Mouse (Mus musculus): ENCODE measurements around the gene Aup1. TPM values are rescaled to one million over a fixed set of nuclear protein-coding genes. Genes with fewer than 3 reads are reported as not detected.
A peak's percentile ranks its signal among the peaks of the same experiment; 100 is the strongest.

The Aup1 gene
- polyA plus RNA-seq (2012; rRNA removed), result 240 and 244 TPM in 2 replicates

DNA sequence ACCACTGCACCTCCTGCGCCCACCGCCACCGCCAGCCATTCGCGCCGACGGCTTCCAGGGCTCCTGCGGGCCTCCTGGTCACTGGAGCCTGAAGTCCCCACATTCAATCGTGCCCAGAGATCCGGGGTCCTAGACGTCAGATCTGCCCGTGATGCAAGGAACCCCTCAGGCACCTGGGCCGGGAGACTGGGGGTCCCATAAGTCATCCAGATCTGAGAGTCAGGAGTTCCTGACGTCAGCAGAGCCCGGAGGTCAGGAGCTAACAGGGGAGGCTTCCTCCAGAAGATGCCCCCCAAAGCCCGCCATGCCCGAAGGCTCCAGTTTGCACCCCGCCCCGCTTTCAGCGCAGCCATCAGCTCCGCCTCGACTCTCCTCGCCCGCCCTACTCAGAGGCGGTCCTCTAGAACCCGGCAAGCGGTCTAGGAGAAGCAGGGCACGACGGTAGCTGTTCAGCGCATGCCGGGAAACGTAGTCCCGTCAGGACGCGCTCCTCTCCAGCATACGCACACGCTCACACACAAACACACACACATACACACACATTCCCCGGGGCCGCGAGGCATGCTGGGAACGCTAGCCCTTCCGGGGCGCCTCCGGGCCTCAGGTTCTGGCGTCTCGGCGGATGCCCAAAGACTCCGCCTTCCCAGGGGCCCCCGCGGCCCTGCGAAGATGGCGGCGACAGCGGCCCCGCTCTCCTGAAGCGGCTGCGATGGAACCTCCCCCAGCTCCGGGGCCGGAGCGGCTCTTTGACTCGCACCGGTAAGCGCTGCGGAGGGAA lies at the start of gene Aup1:
Gene Aup1, plus strand, starts transcription at position 448 of the 778 bp plus-strand sequence.
- Histone ChIP-seq H3K4me3 (ENCODE audit: control insufficient read depth, low read depth, low read length) (peak within 1 kb of the TSS; percentile 87), H3K36me3 (ENCODE audit: control insufficient read depth, insufficient read depth, low read length) (no peaks in the 10 kb centered on the region), H3K27me3 (ENCODE audit: control insufficient read depth, insufficient read depth, low read length) (no peaks in the 10 kb centered on the region), H3K4me1 (ENCODE audit: control insufficient read depth, insufficient read depth, low read length) (peaks cover 12% of the 10 kb centered on the region), H3K27ac (ENCODE audit: control insufficient read depth, insufficient read depth, low read depth, low read length) (peak within 1 kb of the TSS; percentile 86)
- peak; percentile 69 for TF ChIP-seq POLR2A (IDR thresholded peaks at IDR 0.05; ENCODE audit: control insufficient read depth, low read depth, low read length)
- no peak for TF ChIP-seq CTCF (IDR thresholded peaks at IDR 0.05; ENCODE audit: control insufficient read depth, insufficient read depth, insufficient replicate concordance, low read depth, low read length)

DNA sequence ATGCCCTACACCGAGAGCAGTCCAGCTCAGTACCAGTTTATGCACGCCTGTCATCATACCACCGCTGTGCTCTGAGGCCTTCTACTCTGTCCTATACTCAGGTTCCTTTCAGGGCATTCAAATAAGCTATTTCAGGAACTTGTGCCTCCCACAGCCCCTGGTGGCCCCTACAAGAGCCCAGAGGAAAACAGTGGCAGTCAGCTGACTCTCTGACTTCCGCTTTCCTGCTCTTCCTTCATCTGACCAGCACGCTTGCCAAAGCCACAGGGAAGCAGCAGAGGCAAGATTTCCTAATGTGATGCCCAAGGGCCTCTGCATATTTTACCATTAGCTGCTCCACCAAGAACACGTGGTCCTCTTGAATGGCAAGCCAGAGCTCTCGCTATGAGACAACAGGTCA lies 49.4 kb upstream of the Aup1 start:
- Histone ChIP-seq H3K4me1 (ENCODE audit: control insufficient read depth, insufficient read depth, low read length) (no peaks in the 10 kb centered on the region), H3K4me3 (ENCODE audit: control insufficient read depth, low read depth, low read length) (no peak overlapping the region), H3K36me3 (ENCODE audit: control insufficient read depth, insufficient read depth, low read length) (no peaks in the 10 kb centered on the region), H3K27me3 (ENCODE audit: control insufficient read depth, insufficient read depth, low read length) (no peaks in the 10 kb centered on the region), H3K27ac (ENCODE audit: control insufficient read depth, insufficient read depth, low read depth, low read length) (no peak overlapping the region)
- no peak for TF ChIP-seq CTCF (IDR thresholded peaks at IDR 0.05; ENCODE audit: control insufficient read depth, insufficient read depth, insufficient replicate concordance, low read depth, low read length)
- TF ChIP-seq POLR2A (IDR thresholded peaks at IDR 0.05; ENCODE audit: control insufficient read depth, low read depth, low read length), result no peak

DNA sequence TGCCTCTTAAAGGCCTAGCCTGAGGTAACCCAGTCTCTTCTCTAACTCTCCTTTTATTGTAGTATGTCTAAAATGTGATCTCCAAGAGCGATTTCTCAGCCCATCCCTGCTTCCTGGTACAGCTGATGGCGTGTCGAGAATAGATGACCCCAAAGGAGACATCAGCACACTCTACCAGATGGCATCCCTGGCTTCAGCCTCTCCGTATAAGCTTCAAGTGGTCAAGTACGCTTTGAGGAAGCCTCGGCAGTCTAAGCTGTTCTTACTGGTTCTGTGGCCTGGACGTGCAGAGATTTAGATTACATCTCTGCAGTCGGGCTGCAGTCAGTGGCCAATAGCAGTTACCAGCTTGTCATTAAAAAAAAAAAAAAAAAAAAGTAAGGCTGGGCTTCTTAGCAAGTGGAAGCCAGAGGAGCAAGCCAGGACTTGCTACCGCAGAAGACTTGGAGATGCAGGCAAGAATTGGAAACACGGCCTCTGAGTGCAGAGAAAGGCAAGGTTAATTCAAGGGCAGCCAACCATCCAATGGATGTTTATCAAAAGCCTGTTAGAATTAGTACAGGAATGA lies 48.8 kb upstream of the Aup1 start:
- TF ChIP-seq POLR2A (IDR thresholded peaks at IDR 0.05; ENCODE audit: control insufficient read depth, low read depth, low read length), result no peak
- no peak for TF ChIP-seq CTCF (IDR thresholded peaks at IDR 0.05; ENCODE audit: control insufficient read depth, insufficient read depth, insufficient replicate concordance, low read depth, low read length)
- H3K4me1 ChIP-seq (ENCODE audit: control insufficient read depth, insufficient read depth, low read length), result no peaks in the 10 kb centered on the region
- no peak overlapping the region for H3K27ac ChIP-seq (ENCODE audit: control insufficient read depth, insufficient read depth, low read depth, low read length)
- H3K36me3 ChIP-seq (ENCODE audit: control insufficient read depth, insufficient read depth, low read length), result no peaks in the 10 kb centered on the region
- H3K4me3 ChIP-seq (ENCODE audit: control insufficient read depth, low read depth, low read length), result no peak overlapping the region
- H3K27me3 ChIP-seq (ENCODE audit: control insufficient read depth, insufficient read depth, low read length), result no peaks in the 10 kb centered on the region

DNA sequence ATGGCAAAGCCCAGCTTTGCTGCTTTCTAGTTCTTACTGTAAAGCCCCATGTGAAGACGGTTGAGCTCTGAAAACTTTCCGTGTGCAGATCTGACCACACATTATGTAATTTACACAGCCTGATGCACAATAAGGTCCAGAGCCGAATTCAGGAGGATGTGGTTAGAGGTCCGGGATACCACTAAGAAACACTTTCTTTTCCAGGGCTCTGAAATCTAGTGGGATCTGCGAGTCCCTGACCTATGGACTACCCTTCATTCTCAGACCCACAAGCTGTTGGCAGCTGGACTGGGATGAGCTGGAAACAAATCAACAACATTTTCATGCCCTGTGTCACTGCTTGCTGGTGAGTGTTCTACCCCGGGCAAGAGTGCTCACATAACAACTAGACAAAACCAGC lies 48.2 kb upstream of the Aup1 start:
- H3K4me1 ChIP-seq (ENCODE audit: control insufficient read depth, insufficient read depth, low read length), result no peaks in the 10 kb centered on the region
- TF ChIP-seq POLR2A (IDR thresholded peaks at IDR 0.05; ENCODE audit: control insufficient read depth, low read depth, low read length) (no peak), CTCF (IDR thresholded peaks at IDR 0.05; ENCODE audit: control insufficient read depth, insufficient read depth, insufficient replicate concordance, low read depth, low read length) (no peak)
- no peaks in the 10 kb centered on the region for H3K27me3 ChIP-seq (ENCODE audit: control insufficient read depth, insufficient read depth, low read length)
- no peak overlapping the region for H3K27ac ChIP-seq (ENCODE audit: control insufficient read depth, insufficient read depth, low read depth, low read length)
- H3K4me3 ChIP-seq (ENCODE audit: control insufficient read depth, low read depth, low read length), result no peak overlapping the region
- no peaks in the 10 kb centered on the region for H3K36me3 ChIP-seq (ENCODE audit: control insufficient read depth, insufficient read depth, low read length)

DNA sequence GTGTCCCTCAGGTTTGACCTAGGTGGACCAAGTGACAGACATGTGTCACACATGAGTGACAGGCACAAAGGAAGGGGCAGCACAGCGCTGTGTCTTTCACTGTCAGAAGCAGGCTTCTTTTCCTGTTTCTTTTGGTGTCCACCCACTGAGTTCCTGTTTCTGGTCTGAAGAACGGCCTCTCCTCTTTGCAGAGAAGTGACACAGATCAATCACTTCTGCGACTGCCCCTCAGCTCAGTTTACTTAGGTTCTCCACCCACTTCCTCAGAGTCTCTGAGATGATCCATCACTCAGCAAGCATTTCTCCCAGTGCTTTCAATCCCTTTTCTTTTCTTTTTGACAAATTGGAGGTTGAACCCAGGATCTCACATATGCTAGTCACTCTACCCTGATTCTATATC lies 45.7 kb upstream of the Aup1 start:
- H3K27ac ChIP-seq (ENCODE audit: control insufficient read depth, insufficient read depth, low read depth, low read length), result no peak overlapping the region
- H3K4me3 ChIP-seq (ENCODE audit: control insufficient read depth, low read depth, low read length), result no peak overlapping the region
- no peaks in the 10 kb centered on the region for H3K4me1 ChIP-seq (ENCODE audit: control insufficient read depth, insufficient read depth, low read length)
- TF ChIP-seq CTCF (IDR thresholded peaks at IDR 0.05; ENCODE audit: control insufficient read depth, insufficient read depth, insufficient replicate concordance, low read depth, low read length), result no peak
- TF ChIP-seq POLR2A (IDR thresholded peaks at IDR 0.05; ENCODE audit: control insufficient read depth, low read depth, low read length), result no peak
- no peaks in the 10 kb centered on the region for H3K36me3 ChIP-seq (ENCODE audit: control insufficient read depth, insufficient read depth, low read length)
- H3K27me3 ChIP-seq (ENCODE audit: control insufficient read depth, insufficient read depth, low read length), result no peaks in the 10 kb centered on the region

DNA sequence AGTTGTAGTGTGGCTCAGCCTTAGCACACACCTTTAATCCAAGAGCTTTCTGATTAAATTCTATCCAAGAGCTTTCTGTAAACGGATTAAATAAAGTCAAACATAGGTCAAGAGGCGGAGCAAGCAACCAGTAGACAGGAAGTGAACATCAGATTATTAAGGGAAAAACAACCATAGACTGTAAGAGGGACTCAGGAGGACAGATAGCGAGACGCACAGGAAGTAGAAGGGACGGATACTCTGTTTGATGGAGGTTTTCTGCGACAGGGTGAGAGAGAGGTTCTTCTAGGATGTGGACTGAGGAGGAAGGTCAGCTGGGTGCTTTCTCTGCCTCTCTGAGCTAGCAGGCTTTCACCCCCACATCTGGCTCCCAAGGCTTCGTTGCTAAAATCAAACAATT lies 44.3 kb upstream of the Aup1 start:
- TF ChIP-seq CTCF (IDR thresholded peaks at IDR 0.05; ENCODE audit: control insufficient read depth, insufficient read depth, insufficient replicate concordance, low read depth, low read length) (no peak), POLR2A (IDR thresholded peaks at IDR 0.05; ENCODE audit: control insufficient read depth, low read depth, low read length) (no peak)
- Histone ChIP-seq H3K4me1 (ENCODE audit: control insufficient read depth, insufficient read depth, low read length) (no peaks in the 10 kb centered on the region), H3K27me3 (ENCODE audit: control insufficient read depth, insufficient read depth, low read length) (no peaks in the 10 kb centered on the region), H3K36me3 (ENCODE audit: control insufficient read depth, insufficient read depth, low read length) (no peaks in the 10 kb centered on the region), H3K27ac (ENCODE audit: control insufficient read depth, insufficient read depth, low read depth, low read length) (no peak overlapping the region), H3K4me3 (ENCODE audit: control insufficient read depth, low read depth, low read length) (no peak overlapping the region)

DNA sequence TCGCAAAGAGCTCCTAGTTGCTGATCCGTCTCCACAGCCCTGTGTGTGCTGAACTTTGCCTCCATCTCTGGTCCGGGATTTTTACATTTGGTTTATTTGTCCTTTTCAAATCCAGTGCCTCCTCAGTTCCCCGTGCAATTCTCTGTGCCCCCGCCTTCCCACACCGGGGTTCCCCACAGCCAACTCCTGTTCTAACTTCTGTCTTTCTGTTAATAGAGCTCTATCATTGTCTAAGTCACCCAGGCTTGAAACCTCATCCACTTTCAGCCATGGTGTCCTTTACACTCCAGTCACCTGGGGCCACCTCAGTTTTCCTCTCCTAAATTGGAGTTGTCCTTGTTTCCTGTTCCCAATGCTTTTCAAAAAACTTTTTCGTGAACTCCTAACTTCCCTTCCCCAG lies 43.1 kb upstream of the Aup1 start:
- no peak for TF ChIP-seq CTCF (IDR thresholded peaks at IDR 0.05; ENCODE audit: control insufficient read depth, insufficient read depth, insufficient replicate concordance, low read depth, low read length)
- TF ChIP-seq POLR2A (IDR thresholded peaks at IDR 0.05; ENCODE audit: control insufficient read depth, low read depth, low read length), result no peak
- no peaks in the 10 kb centered on the region for H3K27me3 ChIP-seq (ENCODE audit: control insufficient read depth, insufficient read depth, low read length)
- H3K4me3 ChIP-seq (ENCODE audit: control insufficient read depth, low read depth, low read length), result no peak overlapping the region
- H3K36me3 ChIP-seq (ENCODE audit: control insufficient read depth, insufficient read depth, low read length), result no peaks in the 10 kb centered on the region
- no peak overlapping the region for H3K27ac ChIP-seq (ENCODE audit: control insufficient read depth, insufficient read depth, low read depth, low read length)
- H3K4me1 ChIP-seq (ENCODE audit: control insufficient read depth, insufficient read depth, low read length), result no peaks in the 10 kb centered on the region
